Mouse (Mus musculus) thymus, postnatal 10 days (tissue): ENCODE data around the gene Tnfrsf26.

Experiments used
- DNase-seq, 2 experiments: peaks; one replicate each; pipeline ENCODE4 v3.0.0; 2021; ENCODE audit warnings: low spot score in 2 of 2

Tnfrsf26 gene

DNA sequence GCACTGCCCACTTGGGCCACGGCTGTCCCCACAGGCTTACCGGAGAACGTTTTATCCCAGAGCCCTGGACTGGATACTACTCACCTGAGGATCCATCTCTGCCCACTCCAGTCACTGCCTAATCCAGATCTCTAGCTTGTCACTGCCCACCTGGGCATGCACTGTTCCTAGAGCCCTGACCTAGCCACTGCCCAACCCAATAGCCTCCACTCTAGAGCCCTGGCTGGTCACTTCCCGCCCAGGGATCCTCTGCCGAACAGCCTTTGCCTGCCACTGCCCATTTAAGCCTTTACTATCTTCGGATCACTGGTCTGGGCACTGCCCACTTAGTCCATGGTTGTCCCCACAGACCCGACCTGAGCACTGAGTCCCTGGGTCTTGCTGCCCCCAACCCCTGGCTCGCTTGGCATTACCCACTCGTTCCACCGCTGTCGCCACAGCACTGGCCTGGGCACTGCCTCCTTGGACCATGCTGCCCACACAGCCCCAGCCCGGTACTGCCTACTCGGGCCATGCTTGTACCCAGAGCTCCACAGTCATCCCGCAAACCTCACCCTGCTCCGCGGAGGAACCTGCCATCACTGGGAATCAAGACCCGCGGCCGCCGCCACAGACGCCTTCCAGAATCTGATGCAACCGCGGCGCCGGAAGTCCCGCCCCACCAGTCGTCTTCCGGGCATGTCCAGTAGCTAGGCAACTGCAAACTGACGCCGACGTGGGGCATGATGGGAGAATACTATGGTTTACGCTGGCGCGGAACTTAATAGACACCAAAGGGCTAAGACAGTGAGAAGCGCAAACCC is 28.9 kb downstream of the Tnfrsf26 start, which contains the start of gene Cars:
Gene Cars, minus strand, starts transcription at position 663 of the 803 bp plus-strand sequence.
- peak; percentile 94 to 95 for DNase-seq

DNA sequence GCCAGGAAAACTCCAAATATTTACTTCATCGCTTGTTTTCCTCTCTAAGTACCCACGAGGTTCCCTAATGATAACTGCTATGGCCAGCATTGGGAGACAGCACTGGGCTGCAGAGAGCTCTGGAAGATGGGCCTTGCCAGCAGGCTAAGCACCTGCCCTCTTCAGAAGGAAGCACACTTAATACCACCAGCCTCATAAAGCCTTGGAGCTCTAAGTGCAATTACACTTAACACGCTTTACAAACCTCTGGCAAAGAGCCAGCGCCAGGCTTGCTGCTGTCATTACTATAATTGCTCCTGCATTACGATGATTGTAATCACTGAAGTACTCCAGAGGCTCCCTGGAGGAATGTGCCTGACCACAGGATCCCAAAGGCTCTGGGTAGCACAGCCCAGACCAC is 33.7 kb downstream of the Tnfrsf26 start:
- DNase-seq = no peak

DNA sequence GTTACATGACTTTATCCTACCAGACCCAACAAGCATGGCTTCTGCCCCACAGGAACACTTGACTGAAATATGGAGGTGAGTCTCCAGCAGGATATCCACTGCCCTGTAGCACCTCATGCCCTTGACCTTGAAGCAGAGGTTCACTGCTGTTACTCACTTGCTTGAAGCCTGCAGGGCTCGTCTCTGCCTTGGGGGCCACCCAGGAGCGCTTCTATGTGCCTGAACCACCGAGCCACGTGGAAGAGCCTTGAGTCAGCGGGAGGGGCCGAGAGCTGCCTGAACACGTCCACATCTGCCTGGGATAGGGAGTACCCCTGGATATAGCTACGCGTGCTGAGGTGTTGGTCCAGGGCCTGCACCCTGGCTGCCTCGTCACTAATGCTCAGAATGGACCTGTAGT is 36.3 kb downstream of the Tnfrsf26 start:
- DNase-seq = no peak

DNA sequence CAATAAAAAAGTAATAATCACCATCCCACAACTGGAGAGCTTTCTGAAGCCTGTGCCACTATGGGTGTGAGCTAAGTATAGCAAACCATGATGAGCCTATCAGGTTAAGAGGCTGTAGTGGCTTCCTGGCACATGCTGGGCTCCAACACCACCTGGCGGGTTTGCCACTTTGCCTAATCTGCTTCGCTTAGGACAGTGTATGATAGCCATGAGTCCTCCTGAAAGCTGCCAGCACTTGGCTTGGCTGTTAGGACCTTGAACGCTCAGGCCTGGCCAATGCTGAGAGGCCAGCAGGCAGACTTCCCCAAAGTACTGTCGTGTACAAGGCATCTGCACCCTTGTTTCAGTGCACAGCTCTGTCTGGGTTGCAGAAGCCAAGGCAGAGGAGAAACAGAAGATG is 40.5 kb downstream of the Tnfrsf26 start:
- no peak for DNase-seq

DNA sequence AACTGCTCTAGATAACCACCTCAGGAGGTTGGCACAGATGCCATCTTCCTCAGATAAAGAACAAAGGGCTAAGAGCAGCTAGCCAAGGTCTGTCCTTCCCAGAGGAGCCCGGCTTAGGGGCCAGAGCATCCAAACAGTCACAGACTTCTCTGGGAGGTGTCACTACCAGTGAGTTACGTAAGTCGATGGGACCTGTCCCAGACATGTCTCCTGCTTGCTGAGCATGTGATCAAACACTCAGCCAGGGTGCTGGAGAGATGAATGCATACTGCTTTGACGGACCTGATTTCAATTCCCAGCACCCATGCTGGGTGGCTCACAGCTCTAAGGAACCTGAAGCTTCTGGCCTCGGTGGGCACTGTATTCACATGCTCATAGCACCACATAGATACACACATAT is 40.9 kb downstream of the Tnfrsf26 start:
- DNase-seq = no peak

DNA sequence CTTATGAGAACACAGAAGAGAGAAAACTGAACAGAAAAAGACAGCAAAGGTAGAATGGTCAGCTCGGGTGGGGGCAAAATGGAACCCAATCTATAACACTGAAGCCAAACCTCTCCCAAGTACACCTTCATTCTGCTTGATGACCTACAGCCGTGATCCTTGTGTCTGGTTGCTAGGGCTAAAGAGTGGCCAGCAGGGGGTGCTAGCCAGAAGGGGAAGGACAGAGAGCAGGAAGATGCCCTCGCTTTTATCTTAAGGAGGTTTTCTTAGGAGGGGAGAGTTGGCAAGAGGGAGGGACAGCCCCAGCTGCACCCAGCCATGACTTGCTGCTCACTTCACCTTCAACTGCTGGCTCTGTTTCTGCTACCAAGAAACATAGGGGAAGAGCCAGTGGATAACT is 44.6 kb downstream of the Tnfrsf26 start:
- peak; percentile 34 to 78 for DNase-seq

DNA sequence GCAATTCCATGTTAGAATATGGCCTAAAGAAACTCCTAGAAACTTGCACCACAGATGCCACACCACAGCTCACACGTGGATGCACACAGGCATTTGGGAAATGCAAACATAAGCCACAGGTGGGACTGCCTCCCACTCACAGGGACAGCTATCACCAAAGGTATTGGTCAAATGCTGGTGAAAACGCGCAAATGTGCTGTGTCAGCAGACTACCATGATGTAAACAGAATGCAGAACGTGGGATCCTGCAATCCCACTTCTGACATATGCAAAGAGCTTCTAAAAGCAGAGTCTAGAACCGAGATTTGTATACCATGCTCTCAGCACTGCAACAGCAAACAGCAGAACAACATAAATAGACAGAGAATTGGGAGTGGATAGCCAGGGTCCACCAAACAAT is 45.5 kb downstream of the Tnfrsf26 start:
- DNase-seq = no peak

DNA sequence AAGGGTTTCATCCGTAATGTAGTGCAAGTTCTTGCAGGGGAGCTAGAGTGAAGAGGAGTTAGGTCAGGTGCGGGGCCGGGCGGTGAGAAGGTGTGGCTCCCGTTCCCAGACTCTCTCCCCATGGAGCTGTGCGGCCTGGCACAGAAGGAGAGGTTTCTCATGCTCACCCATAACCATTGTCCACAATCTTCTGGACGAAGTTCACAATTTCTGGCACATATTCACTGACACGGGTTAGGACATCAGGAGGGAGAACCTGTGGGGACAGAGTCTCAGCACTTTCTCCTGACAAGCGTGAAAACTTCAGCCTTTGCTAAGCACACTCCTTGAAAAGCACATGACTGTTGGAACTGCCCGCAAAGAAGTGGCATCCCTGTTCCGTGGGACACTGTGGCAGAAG is 52.8 kb downstream of the Tnfrsf26 start:
- no peak for DNase-seq

DNA sequence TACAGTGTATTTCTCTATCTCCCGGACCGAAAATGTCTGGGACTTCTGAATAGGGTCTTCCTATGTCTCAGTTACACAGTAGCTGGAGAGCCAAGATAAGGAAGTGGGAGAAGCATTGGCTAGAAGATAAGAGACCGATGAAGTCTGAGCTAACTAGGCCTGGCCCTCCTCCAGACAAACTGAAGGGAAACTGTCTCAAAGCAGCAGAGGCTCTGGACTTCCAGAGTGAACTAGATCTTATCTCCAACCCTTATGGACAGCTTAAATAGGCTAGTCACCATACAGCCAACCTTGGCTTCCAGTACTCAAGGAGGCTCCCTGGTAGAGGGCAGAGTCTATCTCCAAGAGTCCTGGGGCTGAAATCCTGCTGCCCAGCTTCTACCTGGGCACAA is 62.9 kb downstream of the Tnfrsf26 start:
- no peak for DNase-seq

DNA sequence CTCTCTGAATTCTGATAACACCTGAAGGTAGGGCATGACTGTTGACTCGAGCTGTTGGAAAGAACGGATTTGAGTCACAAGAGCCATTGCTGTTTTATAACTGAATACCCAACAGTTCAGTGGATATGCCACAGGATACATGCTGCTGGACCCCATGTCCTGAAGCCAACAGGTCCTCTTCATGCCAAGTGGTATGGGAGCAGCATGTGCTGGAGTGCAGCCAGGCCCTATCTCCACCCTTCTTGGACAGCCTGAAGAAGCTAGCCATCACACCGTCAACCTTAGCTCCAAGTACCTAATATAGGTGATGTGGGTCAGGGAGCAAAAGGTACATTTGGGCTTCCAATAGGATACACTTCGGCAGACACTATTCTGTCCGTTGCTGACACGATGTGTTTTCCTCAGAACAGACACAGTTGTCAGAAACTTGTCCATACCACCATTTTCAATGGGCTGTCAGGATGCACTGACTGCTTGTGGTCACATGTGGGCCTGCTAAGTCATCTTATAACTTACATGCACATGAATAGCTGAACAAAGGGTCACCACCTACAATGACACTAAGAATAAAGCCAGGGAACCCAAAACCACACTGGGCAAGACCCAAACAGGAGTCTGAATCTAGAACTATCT is 63.4 kb downstream of the Tnfrsf26 start:
- DNase-seq = no peak

DNA sequence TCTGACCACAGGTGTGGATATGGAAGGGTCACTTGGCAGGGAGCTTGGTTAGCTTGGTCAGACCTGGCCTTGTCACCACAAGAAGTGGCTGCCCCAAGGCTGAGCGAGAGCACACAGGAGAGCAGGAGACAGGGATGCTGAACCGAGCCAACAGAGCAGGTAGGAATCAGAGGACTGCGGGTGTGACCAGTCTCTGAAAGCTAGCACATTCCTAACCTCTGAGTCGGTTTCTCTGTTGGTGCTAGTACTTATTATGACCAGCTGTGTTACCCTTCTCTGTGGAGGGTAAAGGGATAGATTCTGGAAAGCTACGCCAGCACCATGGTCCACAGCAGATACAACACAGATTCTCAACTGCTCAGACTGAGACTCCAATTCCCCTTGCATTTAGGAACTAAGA is 64.7 kb downstream of the Tnfrsf26 start:
- no peak for DNase-seq
